Mouse (Mus musculus) kidney, adult 2 months (tissue): ENCODE data around the gene Emc3. TPM values are rescaled to one million over a fixed set of nuclear protein-coding genes. Genes with fewer than 3 reads are reported as not detected.

ENCODE experiments used
- DNase-seq: peaks from one replicate; pipeline ENCODE4 v3.0.0; 2021
- H3K27ac ChIP-seq: fragments of 200-500 bp; 2 replicates; pipeline ENCODE4 v1.5.1; 2012; ENCODE audit warnings: low read depth, low read length, control low read depth, inconsistent platforms; ENCODE audit not compliant: insufficient read depth
- H3K27me3 ChIP-seq: fragments of 200-500 bp; replicated peaks from 2 replicates; pipeline ENCODE4 v1.6.1; 2012; ENCODE audit warnings: mild to moderate bottlenecking, moderate library complexity, low read length, inconsistent platforms; ENCODE audit not compliant: control insufficient read depth, insufficient read depth
- H3K36me3 ChIP-seq: fragments of 200-500 bp; 2 replicates; pipeline ENCODE4 v1.6.1; 2012; ENCODE audit warnings: mild to moderate bottlenecking, moderate library complexity, low read length, inconsistent platforms; ENCODE audit not compliant: control insufficient read depth, insufficient read depth
- H3K4me1 ChIP-seq: fragments of 200-500 bp; 2 replicates; pipeline ENCODE4 v1.6.1; 2011; ENCODE audit warnings: low read length; ENCODE audit not compliant: control insufficient read depth, insufficient read depth
- H3K4me3 ChIP-seq: fragments of 200-500 bp; 2 replicates; pipeline ENCODE4 v1.5.1; 2011; ENCODE audit warnings: mild to moderate bottlenecking, low read depth, low read length, control low read depth; ENCODE audit not compliant: insufficient read depth
- CTCF ChIP-seq: fragments of 200-500 bp; conservative IDR thresholded peaks from 2 replicates; pipeline ENCODE4 v1.5.1; 2011; ENCODE audit warnings: low read depth, mild to moderate bottlenecking, control low read depth, low read length, moderate library complexity, mixed read lengths; ENCODE audit not compliant: insufficient read depth, insufficient read length
- POLR2A ChIP-seq: fragments of 200-500 bp; IDR thresholded peaks from one replicate; pipeline ENCODE4 v1.6.1; 2011; ENCODE audit warnings: low read depth, low read length, control low read depth
- WGBS: fragments of 180-500 bp; shearing (Covaris S2); methylation state at CpG from one replicate; pipeline ENCODE4 v1.1.7; 2018; 5-methylcytosine and 5-hydroxymethylcytosine counted together
- polyA plus RNA-seq: library from polyadenylated mRNA; depleted of rRNA; stranded (reverse); fragments of >200 nt; gene quantifications from 2 replicates; pipeline ENCODE4 v1.2.3, GENCODE M21; 2012

The Emc3 gene
- polyA plus RNA-seq, 1 experiment: 64.5 TPM

DNA sequence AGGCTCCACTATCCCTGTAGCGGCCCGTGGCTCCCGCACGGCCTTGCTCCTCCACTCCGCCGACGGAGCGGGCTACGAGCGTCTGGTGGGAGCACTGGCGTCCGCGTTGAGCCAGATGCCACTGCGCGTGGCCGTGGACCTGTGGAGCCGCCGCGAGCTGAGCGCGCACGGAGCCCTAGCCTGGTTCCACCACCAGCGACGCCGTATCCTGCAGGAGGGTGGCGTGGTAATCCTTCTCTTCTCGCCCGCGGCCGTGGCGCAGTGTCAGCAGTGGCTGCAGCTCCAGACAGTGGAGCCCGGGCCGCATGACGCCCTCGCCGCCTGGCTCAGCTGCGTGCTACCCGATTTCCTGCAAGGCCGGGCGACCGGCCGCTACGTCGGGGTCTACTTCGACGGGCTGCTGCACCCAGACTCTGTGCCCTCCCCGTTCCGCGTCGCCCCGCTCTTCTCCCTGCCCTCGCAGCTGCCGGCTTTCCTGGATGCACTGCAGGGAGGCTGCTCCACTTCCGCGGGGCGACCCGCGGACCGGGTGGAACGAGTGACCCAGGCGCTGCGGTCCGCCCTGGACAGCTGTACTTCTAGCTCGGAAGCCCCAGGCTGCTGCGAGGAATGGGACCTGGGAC, 48.9 kb downstream of the Emc3 start:
- H3K36me3 ChIP-seq: no peaks in the 10 kb centered on the region
- TF ChIP-seq CTCF (peak; percentile 13; the same call in 1 of the 2 replicates), POLR2A (no peak)
- peak overlapping the region; percentile 84 for H3K27ac ChIP-seq
- peaks cover 19% of the 10 kb centered on the region for H3K4me1 ChIP-seq
- peak overlapping the region; percentile 72 for H3K4me3 ChIP-seq
- H3K27me3 ChIP-seq: no peaks in the 10 kb centered on the region
- 4% methylated on average over 65 of the region's 65 CpGs for WGBS
- peak; percentile 56 for DNase-seq

DNA sequence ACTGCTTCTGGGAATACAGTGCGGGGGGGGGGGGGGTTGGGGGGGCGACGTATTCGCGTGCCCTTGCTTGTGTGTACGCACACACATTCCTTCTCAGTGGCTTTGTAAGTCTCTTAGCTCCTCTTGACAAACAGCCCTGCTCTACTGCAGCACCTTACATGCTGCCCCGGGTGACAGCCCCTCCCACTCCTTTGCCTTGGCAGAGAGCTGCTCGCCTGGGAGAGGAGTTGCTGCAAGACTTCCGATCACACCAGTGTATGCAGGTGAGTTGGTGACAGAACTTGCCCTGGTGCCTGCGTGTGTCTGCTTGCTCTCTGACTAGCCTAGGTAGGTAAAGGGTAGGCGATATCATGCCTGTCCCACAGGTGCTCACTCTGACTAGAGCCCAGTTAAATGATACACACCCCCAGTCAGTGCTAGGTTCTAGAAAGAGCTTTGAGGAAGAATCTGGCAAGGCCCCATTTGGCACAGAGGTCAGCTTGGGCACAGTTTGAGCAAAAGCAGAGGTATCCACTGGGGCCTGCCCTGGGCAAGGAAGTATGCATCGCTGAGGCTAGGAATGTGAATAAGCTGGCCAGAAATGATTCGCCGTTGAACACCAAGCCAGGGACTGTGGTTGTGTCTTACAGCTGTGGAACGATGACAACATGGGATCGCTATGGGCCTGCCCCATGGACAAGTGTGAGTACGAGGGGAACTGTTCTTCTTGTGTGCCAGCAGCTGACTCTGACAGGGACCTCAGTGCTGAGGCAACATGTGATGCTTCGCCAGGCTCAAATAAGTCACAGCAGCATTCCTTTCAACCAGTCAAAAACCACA, 50.7 kb downstream of the Emc3 start:
- 51% methylated on average over 18 of the region's 18 CpGs for WGBS
- DNase-seq: peak; percentile 74
- 0 out of 2 replicates have a peak overlapping the region, but pooled peaks have one; percentile 0 for H3K27ac ChIP-seq
- TF ChIP-seq CTCF: no peak
- TF ChIP-seq POLR2A: no peak
- no peaks in the 10 kb centered on the region for H3K36me3 ChIP-seq
- H3K27me3 ChIP-seq: no peaks in the 10 kb centered on the region
- no peak overlapping the region for H3K4me3 ChIP-seq
- H3K4me1 ChIP-seq: peaks cover 19% of the 10 kb centered on the region

DNA sequence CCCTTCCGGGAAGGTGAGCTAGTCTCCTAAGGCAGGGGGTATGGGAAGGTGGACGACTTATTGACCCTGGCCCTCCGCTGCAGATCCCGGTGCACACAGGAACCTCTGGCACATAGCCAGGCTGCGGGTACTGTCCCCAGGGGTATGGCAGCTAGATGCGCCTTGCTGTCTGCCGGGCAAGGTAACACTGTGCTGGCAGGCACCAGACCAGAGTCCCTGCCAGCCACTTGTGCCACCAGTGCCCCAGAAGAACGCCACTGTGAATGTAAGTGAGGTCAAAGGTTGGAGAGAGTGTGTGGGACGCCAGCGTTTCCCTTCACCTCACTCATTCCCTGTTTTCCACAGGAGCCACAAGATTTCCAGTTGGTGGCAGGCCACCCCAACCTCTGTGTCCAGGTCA, 52.5 kb downstream of the Emc3 start:
- peaks cover 18% of the 10 kb centered on the region for H3K4me1 ChIP-seq
- no peak overlapping the region for H3K4me3 ChIP-seq
- H3K27ac ChIP-seq: no peak overlapping the region
- no peaks in the 10 kb centered on the region for H3K27me3 ChIP-seq
- TF ChIP-seq CTCF: no peak
- TF ChIP-seq POLR2A: no peak
- 60% methylated on average over 10 of the region's 10 CpGs for WGBS
- H3K36me3 ChIP-seq: no peaks in the 10 kb centered on the region
- peak; percentile 30 for DNase-seq

DNA sequence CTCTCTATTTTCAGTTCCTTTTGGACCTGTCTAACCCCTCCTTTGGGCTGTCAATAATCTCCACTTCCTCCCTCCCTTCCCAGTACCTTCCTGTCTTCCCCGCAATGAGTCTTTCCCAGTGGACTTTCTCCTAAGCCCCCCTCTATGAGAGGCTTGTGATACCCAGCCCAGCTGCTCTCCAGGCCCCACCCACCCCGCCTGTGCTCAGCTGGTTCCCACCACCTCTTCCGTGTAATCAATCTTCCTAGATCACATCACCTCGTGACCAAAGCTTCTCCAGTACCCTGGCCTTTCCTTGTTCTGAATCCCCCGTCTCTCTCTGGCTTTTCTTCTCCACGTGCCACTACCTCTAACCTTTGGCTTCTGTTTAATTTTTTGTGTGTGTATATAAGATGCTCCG, 54.1 kb downstream of the Emc3 start:
- H3K27ac ChIP-seq: no peak overlapping the region
- WGBS: 53% methylated on average over 7 of the region's 7 CpGs
- H3K27me3 ChIP-seq: no peaks in the 10 kb centered on the region
- DNase-seq: no peak
- H3K4me3 ChIP-seq: no peak overlapping the region
- TF ChIP-seq CTCF (no peak), POLR2A (no peak)
- H3K36me3 ChIP-seq: no peaks in the 10 kb centered on the region
- H3K4me1 ChIP-seq: peaks cover 13% of the 10 kb centered on the region; the same call in 1 of the 2 replicates

DNA sequence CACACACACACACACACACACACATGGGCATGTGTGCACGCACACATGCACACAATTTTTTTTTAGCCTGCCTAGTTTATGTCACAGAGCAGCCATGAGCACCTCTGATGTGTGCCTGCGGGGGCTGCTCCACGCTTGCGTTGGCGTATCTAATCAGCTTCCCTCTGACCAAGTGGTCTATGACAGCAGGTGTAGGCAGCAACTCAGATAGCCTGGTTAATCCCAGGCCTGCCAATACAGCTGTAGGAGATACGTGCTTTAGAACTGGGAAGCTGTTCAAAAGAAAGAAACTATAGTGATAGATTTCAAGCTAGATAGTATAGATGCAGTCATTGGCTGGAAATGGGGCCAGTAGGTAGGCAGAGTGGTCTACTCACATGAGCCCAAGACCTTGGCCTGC, 57.7 kb downstream of the Emc3 start:
- no peak for DNase-seq
- Histone ChIP-seq H3K27ac (no peak overlapping the region), H3K4me1 (peaks cover 5% of the 10 kb centered on the region; the same call in 1 of the 2 replicates), H3K4me3 (no peak overlapping the region), H3K27me3 (no peaks in the 10 kb centered on the region), H3K36me3 (no peaks in the 10 kb centered on the region)
- WGBS: 91% methylated on average over 6 of the region's 6 CpGs
- TF ChIP-seq CTCF: no peak
- no peak for TF ChIP-seq POLR2A

DNA sequence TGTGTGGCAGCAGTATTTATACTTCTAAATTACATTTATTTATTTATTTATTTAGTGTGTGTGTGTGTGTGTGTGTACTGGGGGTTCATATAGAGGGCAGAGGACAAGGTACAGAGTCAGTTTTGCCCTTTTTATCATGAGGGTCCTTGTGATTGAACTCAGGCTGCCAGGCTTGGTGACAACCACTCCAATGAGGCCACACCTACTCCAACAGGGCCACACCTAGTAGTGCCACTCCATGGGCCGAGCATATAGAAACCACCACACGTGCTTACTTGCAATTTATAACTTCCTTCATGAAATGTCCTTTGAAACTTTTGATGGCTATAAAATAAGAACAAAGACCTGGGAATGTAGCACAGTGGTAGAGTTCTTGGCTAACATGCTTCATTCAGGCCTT, 58.2 kb downstream of the Emc3 start:
- no peak overlapping the region for H3K27ac ChIP-seq
- TF ChIP-seq POLR2A: no peak
- WGBS: 77% methylated on average over 2 of the region's 2 CpGs

DNA sequence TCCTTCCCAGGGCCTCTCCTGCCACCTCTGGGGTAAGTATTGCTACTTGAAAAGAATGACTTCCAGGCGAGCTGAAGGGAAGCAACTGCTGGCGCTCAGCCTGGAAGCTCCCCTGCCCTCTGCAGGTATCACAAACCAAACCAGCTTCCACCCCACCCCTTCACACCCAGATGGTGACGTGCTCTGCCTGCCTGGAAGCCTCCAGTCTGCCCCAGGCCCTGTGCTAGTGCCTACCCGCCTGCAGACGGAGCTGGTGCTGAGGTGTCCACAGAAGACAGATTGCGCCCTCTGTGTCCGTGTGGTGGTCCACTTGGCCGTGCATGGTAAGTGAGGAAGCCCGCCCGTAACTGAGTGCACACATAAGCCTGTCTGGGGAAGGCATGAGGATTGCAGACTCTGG, 59.4 kb downstream of the Emc3 start:
- H3K4me1 ChIP-seq: peaks cover 5% of the 10 kb centered on the region; the same call in 1 of the 2 replicates
- 71% methylated on average over 10 of the region's 10 CpGs for WGBS

More for the DNA sequence above, 58.2 kb downstream of the Emc3 start:
- Histone ChIP-seq H3K36me3 (no peaks in the 10 kb centered on the region), H3K27me3 (no peaks in the 10 kb centered on the region), H3K4me1 (peaks cover 5% of the 10 kb centered on the region; the same call in 1 of the 2 replicates), H3K4me3 (no peak overlapping the region)
- DNase-seq: no peak

More for the DNA sequence above, 59.4 kb downstream of the Emc3 start:
- no peaks in the 10 kb centered on the region for H3K27me3 ChIP-seq
- no peaks in the 10 kb centered on the region for H3K36me3 ChIP-seq
- H3K4me3 ChIP-seq: no peak overlapping the region
- no peak overlapping the region for H3K27ac ChIP-seq
- DNase-seq: no peak
- TF ChIP-seq POLR2A (no peak), CTCF (no peak)
